In the genomic region with DNA sequence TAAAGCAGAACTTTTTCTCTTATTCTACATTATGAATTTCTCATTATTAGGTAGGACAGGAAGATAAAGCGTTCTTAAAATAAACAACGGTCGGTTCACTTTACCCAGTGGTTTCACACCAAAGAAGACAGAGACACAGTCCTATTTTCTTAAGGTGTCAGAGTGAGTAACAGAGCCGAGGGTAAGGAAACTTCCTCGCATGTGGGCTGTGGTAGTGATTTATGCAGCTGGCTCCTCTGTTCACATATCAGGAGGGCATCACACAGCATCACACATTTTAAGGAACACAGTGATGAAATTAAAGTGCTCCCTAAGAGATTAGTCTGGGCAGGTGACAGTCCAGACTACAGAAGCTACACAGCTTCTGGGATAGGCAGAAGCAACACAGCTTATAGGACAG, we compare ENCODE assay signal across 15 mouse cellular contexts.
"Had no signal": no experiment of that assay in that cellular context is flagged by ENCODE, and none has a peak within 500 bp of the region (broad histone marks: within the 10 kb centered on the region; RNA-seq: fewer than 3 reads in every experiment).

No protein-coding gene starts in this region.

- H3K9ac ChIP-seq: neural tube, embryonic 15.5 days; stomach, embryonic 15.5 days had no signal

- H3K4me3 ChIP-seq: neural tube, embryonic 15.5 days; stomach, embryonic 15.5 days had no signal

- H3K4me1 ChIP-seq: neural tube, embryonic 15.5 days; stomach, embryonic 15.5 days had no signal

- H3K27ac ChIP-seq: neural tube, embryonic 15.5 days; stomach, embryonic 15.5 days; stomach, postnatal 0 days had no signal

- H3K9me3 ChIP-seq: neural tube, embryonic 15.5 days; stomach, embryonic 15.5 days had no signal

- H3K27me3 ChIP-seq: neural tube, embryonic 15.5 days; stomach, embryonic 15.5 days had no signal

- H3K36me3 ChIP-seq: neural tube, embryonic 15.5 days; stomach, embryonic 15.5 days had no signal

- H3K4me2 ChIP-seq: neural tube, embryonic 15.5 days; stomach, embryonic 15.5 days had no signal

- DNase-seq: retina, postnatal 1 day; right cerebral cortex, adult 18-20 months; right cerebral cortex, postnatal 14 days; right cerebral cortex, postnatal 25 days; right cerebral cortex, postnatal 4 days; spleen, adult 18-20 months; thymus, adult 18-20 months; thymus, adult 2 months; thymus, postnatal 14 days; thymus, postnatal 25 days; thymus, postnatal 36 days; thymus, postnatal 4 days had no signal
